Mouse (Mus musculus): Measurements from ENCODE around the gene Mum1.

Mum1 gene

DNA sequence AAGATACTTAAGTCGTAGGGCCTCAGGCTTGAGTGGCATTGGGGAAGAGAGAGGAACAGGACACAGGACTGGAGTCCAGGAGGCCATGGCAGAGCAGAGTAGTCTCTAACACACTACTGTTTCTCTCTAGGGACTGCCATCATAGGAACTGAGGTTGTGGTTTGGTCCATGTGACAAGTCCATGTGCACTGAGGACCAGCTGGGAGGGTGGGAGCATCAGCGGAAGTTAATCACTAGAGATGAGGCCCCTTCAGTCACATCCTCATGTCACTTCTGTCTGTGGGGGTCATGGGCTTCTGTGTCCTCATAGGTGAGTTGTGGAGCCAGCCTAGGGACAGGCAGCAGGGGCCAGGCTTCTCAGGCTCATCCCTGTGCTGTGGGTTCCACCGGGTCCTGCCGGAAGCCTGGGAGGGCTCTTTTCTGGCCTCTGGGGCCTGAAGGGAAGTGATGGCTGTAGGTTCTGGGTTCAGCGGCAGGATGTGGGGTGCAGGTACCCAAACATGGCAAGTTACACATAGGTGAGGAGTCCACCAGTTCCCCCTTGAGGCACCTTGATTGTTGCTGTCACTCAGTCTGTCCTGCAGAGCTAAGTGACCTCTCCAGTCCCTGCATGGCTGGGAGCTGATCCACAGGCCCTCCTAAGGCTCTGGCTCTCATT lies 45.1 kb downstream of the Mum1 start:
- no peak for DNase-seq (ENCODE audit: low spot score in 2 of 2)

DNA sequence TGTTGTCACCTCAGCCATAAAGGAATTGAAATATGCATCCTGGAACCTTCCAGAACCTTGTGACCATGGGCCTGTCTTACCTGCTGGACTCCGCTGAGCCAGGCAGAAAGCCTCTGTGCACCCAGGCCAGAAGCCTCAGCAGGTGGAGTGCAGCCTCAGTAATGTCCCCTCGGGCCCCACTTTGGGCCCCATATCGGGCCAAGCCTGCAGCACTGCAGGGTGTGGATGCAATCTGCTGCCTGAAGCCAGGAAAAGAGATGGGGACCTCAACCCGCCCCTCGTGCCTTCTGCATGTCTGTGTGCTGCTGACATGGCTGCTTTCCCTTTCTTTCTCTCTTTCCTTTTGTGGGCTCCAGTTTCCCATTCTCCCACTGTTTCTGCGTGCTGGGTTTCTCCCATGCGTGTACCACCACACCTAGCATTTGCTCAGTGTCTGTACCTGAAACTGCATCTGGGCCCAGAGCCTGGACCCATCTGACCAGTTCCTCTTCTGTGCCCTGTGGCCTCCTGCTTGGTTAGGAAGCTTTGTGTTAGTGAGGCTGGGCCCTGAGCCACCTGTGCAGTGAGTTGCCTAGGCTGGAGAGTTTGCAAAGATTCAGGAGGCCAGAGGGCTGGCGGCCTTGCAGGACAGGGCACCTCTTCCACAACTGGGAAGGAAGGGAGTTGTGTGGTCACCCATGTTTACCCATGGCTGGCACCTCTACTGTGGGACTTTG lies 45.8 kb downstream of the Mum1 start:
- no peak for DNase-seq (ENCODE audit: low spot score in 2 of 2)

DNA sequence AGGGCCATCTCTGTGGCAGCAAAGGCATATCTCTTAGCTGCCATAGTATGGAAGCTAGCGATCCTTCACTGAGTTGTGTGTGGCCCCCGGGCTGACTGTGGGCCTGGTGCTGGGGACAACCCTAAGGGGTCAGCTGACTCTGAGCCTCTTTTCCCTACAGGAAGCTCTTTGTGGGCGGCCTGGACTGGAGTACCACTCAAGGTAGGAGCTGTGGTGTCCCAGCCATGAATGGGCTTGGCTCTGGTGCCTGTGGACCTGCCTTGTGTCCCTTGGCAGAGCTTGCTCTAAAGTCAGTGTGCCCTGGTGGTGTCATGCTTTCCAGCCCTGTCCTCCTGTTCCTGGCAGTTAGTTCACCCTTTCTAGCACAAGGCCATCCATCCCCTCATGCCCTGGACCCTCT lies 47.6 kb downstream of the Mum1 start:
- DNase-seq (ENCODE audit: low spot score in 2 of 2) = no peak

DNA sequence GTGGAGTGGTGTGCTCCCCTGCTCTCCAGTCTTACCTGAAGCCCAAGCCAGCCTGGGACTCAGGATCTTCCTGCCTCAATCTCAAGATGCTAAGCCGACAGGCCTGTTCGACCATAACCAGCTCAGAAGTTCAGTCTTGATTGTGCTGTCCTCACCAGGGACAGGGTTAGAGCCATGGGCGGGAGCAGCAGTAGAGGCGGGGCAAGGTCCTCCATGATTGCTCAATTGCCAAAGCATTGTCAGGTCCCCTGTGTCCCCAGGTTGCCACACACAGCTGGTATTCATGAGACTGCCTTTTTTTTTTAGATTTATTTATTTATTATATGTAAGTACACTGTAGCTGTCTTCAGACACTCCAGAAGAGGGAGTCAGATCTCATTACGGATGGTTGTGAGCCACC lies 50.0 kb downstream of the Mum1 start:
- no peak for DNase-seq (ENCODE audit: low spot score in 2 of 2)

DNA sequence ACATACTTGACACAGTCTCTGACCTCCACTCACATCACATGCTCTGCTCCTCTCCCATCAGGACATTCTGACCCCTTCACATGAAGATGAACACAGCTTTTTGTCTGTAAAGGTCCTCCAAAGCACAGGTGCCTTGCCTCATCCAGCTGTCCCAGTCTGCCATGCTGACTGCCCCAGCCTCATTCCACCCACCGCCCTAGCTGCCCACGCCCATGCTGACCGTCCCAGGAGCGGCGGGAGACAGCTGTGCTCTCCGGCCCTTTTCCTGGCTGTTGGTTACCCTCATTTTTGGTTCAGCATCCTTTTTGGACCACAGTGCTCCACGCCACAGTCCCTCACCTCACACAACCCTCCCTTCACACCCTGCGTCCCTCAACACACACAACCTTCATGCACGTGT lies 52.2 kb downstream of the Mum1 start:
- DNase-seq (ENCODE audit: low spot score in 2 of 2) = no peak

DNA sequence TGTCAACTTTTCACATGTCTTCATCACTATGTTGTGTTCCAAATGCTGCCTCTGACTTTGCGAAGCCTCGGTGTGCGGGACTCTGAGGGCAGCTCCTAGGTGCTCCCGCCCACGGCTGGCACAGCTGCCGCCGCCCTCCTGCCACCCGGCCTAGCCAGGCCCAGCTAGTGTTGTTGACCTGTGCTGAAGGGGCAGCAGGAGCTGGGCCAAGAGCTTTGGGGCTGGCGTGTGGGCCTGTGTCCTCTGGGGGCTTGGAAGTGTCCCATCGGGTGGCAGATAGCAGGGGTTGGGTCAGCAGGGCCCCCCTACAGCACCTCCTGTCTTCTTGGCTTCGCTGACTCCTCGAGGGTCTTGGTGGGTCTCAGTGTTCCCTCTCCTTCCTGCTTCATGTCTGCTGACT lies 53.0 kb downstream of the Mum1 start:
- no peak for DNase-seq (ENCODE audit: low spot score in 2 of 2)

DNA sequence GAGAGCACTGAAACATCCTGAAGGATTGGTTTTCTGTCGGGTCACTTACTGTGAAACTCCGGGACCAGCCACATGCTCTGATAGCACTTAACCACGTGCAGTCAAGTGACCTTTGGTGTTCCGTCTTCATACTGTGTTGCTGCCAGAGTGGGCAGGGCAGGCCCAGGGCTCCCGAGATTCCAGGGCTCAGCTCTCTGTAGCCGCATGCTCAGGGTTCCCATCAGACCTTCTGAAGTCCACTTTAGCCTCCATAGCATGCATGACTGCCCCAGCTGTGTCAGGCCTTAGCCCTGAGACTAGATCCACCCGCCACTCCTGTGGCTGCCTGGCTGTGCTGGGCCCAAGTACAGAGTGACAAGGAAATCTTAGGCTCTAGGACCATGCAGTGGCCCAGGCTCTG lies 55.1 kb downstream of the Mum1 start:
- DNase-seq (ENCODE audit: low spot score in 2 of 2) = no peak

DNA sequence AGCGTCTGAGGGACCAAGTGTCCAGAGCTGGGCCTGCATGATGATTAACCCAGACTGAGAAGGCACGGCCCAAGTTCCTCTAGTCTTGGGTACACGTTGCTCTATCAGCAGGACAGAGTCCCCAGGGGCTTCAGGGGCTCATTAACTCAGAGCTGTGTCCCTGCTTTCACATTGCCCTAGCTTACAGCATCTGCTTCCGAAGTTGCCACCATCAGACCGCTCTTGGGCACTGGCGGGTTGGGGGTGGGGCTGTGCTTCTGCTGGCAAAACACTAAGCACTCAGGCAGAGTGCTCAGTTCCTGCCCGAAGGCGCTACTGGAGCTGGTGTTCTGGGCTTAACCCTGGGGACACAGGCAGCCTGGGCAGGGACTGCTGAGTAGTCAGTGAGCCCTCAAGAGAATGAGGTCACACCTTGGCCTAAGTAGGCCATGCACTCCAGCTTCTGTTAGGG lies 55.7 kb downstream of the Mum1 start:
- DNase-seq (ENCODE audit: low spot score in 2 of 2) = no peak

DNA sequence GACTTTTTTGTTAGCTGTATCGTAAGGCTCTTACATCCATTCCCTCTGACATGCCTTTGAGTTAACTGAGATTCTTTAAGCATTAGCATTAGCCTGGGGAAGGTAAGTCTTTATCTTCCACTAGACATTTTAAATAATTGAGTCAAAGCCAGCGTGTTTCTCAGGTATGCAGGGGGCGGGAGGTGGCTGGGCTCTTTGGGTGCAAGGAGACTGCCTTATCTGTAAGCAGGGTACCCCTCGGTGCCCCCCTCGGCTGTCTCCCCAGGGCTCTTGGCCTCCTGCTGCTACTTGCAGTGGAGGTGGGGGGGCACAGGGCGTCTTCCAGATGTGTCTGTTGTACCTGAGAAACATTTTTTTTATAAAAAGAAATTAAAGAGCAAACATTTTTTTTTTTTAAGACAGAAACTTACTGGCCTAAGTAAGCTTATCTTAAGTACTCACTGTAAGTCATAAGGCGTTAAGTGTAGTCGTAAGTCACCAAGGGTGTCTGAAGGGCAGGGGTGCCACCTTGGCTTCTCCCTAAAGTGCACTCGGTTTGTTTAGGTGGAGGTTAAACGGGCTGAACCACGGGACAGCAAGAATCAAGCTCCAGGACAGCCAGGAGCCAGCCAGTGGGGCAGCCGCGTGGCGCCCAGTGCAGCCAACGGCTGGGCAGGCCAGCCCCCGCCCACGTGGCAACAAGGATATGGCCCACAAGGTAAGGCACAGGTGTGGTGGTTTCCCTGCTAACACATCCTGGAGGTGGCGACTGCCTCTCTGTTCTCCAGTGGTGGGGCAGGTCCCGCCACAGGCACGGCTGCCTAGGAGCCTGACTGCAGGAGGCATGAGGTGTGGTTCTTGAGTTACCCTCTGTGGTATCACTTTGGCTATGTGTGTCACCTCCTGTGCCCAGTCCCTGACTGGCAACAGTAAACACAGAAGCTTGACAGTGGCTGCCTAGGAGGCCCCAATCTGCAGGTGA lies 56.5 kb downstream of the Mum1 start:
- peak in 1 of 2 experiments; percentile 47 for DNase-seq (ENCODE audit: low spot score in 2 of 2)

DNA sequence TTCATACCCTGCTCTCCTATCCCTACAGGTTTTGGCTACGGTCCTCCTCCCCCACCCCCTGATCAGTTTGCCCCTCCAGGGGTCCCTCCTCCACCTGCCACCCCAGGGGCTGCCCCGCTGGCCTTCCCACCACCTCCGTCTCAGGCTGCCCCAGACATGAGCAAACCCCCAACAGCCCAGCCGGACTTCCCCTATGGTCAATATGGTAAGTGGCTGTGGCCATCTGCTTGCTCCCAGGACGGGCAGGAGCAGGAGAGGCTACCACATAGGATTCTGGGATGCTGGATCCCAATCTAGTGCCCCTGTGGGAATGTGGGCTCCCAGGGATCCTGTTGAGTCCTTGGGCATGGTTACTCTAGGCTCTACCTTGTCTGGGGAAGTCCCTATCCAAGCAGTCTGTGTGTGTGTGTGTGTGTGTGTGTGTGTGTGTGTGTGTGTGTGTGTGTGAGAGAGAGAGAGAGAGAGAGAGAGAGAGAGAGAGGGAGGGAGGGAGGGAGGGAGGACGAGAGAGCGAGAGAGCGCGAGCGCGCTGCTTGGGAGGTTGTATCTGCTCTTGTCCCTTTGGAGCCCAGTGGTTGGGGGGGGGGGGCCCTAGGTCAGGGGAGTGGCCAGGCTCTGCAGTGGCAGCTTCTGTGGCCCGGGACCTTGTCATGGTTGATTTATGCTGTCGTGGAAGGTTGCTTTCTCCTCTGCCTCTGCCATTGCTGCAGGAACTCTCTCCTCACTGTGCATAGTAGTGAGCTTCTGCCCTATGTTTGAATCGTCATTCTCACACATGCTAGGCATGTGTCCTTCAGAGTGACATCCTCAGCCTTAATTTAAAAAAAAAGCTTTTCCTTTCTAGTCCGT lies 59.2 kb downstream of the Mum1 start:
- DNase-seq (ENCODE audit: low spot score in 2 of 2) = no peak

DNA sequence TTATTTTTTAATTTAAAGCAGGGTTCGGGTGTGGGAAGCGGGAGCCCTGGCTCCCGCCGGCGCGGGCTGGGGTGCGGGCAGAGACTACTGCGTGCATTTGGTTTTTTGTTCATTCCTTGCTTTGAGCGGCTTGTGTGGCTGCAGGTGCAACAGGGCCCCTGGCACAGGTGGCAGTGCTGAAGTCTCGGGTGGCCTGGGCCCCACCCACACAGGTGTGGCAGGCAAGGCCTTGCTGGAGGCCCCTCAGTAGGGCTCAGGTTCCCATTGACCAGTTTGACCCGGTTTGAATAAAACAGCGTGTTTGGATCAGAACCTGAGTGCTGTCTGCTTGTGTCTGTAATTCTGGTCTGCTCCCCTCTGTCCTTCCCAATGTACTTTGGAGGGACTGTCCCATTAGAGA lies 61.9 kb downstream of the Mum1 start:
- no peak for DNase-seq (ENCODE audit: low spot score in 2 of 2)

DNA sequence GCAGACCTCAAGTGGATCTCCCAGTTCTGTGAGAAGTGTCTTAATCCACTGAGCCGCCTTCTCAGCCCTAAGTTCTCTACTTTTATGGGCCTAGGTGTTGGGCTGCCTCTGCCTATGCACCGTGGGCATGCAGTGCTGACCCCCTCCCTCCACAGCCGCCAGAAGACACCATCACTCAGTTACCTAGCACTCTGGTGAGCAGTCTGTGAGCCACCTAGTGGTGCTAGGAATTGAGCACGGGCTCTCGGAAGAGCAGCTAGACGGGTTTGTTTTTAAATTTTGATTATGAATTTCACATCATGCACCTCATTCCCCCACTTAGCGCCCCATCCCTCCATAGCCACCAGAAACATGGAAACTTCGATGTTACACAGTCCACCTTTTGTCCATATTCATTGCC lies 62.4 kb downstream of the Mum1 start:
- DNase-seq (ENCODE audit: low spot score in 2 of 2) = no peak

DNA sequence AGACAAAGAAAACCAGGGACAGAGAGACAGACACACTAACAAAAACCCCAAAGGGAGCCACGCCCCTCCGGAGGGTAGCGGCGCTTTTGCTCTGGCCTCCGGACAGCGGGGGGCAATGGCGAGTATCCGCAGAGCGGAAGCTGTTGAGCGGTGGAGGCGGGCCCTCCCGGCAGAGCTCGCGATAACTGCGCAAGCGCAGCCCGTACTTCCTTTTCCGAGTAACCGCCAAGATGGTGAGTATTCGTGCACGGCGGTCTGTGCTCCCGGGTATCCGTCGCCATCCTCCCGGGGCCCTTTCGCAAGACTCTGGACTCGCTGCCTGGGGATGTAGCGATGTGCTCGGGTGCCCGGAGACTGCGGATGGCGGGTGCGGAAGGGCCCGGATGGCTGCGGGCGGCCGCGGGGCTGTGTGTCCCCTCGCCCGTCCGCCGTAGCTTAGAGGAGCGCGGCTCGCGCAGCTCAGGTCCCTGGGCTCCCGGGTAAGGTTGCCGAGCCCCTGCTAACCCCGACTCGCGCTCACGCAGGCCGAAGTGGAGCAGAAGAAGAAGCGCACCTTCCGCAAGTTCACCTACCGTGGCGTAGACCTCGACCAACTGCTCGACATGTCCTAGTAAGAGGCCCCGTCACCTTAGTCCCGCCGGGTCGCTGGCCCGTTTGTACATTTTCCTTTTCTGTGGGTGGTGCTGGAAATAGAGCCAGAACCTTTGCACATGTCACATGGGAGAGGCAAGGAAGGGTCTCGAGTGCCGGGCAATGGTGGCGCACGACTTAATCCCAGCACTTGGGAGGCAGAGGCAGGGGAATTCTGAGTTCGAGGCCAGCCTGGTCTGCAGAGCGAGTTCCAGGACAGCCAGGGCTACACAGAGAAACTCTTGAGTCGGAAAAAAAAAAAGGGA lies 66.3 kb downstream of the Mum1 start, which contains the start of gene Rps15:
Gene Rps15 (plus strand): TSS at position 203 of the 896 bp plus-strand sequence.
- DNase-seq (ENCODE audit: low spot score in 2 of 2) = peak; percentile 93 to 95

DNA sequence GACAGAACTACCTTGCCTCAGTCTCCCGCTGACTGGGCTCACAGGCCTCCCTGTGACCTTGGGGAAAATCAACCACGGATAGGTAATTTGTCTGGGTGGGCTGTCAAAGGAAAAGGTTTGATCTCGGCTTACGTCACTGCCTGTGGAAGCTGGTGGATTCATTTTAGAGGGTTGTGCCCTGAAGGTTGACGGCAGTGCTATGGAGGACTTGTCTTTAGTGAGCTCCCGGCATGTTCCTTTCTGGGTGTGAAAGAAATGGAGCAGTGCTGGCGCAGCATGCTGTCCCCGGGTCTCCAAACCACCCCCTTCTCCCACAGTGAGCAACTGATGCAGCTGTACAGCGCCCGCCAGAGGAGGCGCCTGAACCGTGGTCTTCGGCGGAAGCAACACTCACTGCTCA lies 67.1 kb downstream of the Mum1 start:
- no peak for DNase-seq (ENCODE audit: low spot score in 2 of 2)
